Mouse (Mus musculus) c-Kit-negative CD71-positive TER-119-positive erythroid progenitor cells, embryonic 14.5 days (primary cell): ENCODE results near the gene Prdx1.
"Not testable (repeated sequence)": the region's sequence is repeated elsewhere in the genome, so short reads cannot be mapped to it uniquely, and the experiment has no call there.

Experiments
- DNase-seq: peaks from one replicate; pipeline ENCODE4 v3.0.0-alpha.2; 2013; ENCODE audit warnings: low read depth, low spot score

Gene Prdx1

DNA sequence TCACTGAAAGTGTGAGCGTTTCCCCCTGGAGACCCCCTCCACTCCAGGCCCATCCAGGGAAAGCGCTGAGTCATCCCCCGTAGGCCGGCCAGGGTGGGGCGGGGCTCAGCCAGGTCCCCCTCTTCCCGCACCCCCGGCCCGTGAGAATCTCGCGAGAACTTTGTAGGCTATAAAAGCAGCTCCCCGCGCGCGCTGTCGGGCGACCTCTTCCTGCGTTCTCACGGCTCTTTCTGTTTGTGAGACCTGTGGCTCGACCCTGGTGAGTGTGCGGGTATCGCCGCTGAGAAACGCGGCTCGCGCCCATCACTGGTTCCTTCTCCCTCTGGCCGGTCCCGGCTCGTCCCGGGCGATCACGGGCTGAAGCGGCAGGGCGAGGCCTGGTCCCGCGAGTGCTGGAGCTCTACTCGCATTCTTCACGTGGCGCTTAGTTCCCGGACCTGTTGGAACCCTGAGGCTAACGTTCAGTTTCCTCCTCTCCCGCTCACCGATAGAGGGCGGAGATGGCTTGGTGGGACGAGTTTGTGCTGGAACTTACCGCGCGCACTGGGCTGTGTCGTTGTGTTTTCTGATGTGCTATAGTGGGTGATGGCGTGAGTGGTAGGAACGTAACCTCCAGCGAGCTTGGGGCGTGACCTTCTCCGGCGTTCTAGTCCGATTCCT is at the start of gene Prdx1:
Prdx1 (plus strand) TSS at position 143 of the 660 bp plus-strand sequence.
- peak; percentile 70 for DNase-seq

GRCm38 (mm10) chr4:116638821-116639220 is 46.5 kb upstream of the Prdx1 start:
- no peak for DNase-seq

- no peak for DNase-seq
Observed at GRCm38 (mm10) chr4:116642071-116642470, 43.3 kb upstream of the Prdx1 start.

DNA sequence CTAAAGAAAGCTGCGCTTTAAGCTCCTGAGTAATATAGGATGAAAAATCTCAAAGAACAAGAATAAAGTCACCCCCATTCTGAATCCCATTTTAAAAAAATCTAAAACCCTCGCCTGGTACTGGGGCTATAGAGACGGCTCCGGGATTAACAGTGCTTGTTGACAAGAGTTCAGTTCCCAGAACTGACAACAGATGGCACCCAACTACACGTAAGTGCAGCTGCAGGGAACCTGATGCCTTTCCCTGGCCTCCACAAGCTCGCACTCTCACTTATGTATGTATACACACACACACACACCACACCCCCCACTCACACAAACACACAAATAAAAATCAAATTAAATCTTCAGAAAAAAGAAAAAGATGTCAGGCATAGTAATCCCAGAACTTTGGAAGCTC is 41.0 kb upstream of the Prdx1 start:
- DNase-seq, result no peak

DNA sequence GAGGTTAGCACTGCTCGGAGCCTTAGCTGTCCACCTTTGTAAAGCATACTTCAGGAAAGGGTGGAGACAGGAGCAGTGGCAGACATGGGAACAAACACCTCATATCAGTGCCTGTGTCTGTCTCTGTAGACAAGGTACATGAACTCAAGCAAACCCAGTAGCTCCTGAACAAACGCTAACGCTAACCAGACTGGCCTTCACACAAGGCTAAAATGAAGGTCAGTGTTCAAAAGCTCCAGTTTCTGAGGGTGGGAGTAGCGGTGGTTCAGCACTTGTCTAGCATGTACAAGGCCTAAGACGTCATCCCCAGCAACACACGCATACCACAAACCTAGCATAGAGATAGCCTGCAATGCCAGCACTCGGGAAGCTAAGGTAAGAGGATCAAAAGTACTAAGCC is 39.7 kb upstream of the Prdx1 start:
- DNase-seq, result no peak

- no peak for DNase-seq
Observed at GRCm38 (mm10) chr4:116649411-116649810, 35.9 kb upstream of the Prdx1 start.

GRCm38 (mm10) chr4:116650365-116650764 is 35.0 kb upstream of the Prdx1 start:
- DNase-seq, result no peak

- peak; percentile 46 for DNase-seq
Observed at GRCm38 (mm10) chr4:116650924-116651796, 34.2 kb upstream of the Prdx1 start, which contains the start of gene Akr1a1. Gene Akr1a1, minus strand, starts transcription at chr4:116651680.

DNA sequence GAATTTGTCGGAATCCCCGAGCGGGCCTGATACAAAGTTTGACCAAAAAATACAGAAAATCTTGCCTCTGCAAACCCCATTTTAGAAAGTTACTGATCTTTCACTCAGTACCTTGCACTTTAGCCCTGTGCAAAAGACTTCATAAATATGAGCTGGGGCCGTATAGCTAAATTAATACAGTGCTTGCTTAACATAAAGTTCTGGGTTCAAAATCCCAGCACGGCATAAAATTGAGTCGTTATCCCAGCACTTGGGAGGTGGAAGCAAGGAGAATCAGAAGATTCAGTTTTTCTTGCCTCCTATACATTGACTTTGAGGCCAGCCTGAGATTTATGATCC is 33.6 kb upstream of the Prdx1 start:
- no peak for DNase-seq

GRCm38 (mm10) chr4:116653228-116653627 is 32.1 kb upstream of the Prdx1 start:
- DNase-seq, result no peak

GRCm38 (mm10) chr4:116655100-116655499 is 30.2 kb upstream of the Prdx1 start:
- DNase-seq, result no peak

DNA sequence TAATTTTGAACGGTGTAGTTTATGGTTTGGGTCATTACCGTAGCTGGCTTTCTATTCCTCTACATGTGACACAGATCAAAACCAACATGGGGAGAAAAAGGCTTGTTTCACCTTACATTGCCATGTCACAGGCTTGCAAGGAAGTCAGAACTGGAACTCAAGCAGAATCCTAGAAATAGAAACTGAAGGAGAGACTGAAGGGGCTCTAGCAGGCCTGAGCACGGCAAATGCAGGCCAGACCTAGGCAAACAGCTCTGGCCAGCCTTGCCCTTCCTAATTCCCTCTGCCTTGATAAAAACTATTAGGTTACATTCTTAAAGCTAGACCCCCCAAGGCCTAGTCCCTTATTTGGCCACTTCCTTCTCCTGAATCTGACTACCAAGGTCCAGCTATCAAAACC is 29.7 kb upstream of the Prdx1 start:
- no peak for DNase-seq

DNA sequence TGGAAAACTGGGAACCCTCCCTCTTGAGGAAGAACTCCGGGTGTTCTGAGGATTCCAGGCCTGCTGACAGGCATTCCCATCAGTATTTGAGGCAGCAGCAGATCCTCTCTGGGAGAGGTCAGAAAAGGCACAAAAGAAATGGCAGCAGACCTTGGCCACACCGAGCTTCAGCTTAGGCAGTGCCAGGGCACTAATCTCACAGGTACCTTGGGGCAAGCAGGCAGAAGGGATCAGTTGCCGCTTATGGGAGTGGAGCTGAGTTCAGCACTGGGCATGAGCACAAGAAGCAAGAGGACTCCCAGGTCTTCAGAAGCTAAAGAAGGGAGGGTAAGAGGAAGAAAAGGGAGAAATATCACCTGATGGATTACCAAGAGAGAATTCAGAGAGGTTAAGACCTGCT is 27.4 kb upstream of the Prdx1 start:
- DNase-seq, result no peak

DNA sequence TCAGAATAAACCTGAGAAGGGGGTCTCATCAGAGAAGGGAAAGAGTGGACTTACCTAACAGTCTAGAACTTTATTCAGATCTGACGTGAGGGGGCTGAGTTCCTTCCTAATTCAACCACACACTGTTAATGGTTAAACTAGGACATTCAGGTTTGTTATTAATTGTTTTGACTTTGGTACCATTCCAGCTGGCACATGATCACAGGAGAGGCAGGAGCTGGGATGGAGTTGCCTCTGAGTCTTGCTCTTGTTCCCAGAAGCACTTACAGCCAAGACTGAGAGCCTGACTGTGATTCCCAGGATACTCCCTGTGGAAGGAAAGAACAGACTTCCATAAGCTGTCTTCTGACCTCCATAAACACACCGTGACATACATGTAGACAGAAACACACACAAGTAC is 25.9 kb upstream of the Prdx1 start:
- no peak for DNase-seq

- not testable (repeated sequence) for DNase-seq
Observed at GRCm38 (mm10) chr4:116659916-116660315, 25.4 kb upstream of the Prdx1 start.

DNA sequence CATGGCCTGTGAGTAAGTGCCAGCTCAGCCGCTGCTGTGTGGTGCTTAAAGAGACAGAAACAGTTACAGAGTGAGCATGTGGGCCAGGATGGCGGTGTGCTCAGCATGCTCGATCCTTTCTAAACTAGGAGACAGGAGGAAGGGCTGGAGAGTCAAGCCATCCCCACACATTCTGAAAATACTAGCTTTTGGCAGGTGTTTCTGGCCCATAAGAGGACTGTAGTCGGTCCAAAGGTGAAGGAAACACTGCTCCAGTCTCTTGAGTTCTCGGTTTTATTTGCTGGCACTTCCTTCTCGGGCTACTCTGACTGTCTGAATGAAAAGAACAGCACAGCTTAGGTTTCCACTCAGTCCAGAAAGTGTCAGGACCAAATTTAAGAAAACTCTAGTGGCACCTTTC is 24.5 kb upstream of the Prdx1 start:
- DNase-seq, result no peak

- DNase-seq, result no peak
Observed at GRCm38 (mm10) chr4:116661998-116662397, 23.3 kb upstream of the Prdx1 start.

GRCm38 (mm10) chr4:116666625-116667024 is 18.7 kb upstream of the Prdx1 start:
- no peak for DNase-seq

- no peak for DNase-seq
Observed at GRCm38 (mm10) chr4:116668145-116668544, 17.2 kb upstream of the Prdx1 start.

GRCm38 (mm10) chr4:116669291-116669690 is 16.1 kb upstream of the Prdx1 start:
- no peak for DNase-seq

DNA sequence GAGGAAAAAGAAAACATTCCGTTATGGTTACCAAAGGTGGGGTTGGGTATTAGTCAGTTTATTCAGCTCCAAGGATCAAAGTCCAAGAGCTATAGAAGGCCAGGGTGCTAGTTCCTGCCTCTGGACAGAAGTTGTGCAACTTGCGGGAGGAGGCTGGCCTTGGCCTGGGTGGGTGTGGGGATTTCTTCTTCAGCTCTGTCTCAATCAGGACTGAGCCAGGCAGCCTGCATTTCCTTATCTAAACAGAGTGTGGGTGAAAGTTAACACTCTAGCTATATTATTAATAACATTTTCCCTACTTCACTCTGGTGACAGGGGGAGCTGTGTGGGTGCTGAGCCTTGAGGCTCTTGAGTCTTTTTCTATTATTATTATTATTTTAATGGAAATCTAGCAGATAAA is 12.6 kb upstream of the Prdx1 start:
- DNase-seq, result no peak

GRCm38 (mm10) chr4:116674761-116675160 is 10.6 kb upstream of the Prdx1 start:
- DNase-seq, result not testable (repeated sequence)

- no peak for DNase-seq
Observed at GRCm38 (mm10) chr4:116676027-116676426, 9.3 kb upstream of the Prdx1 start.
